Mouse (Mus musculus) stomach, postnatal 0 days (tissue): ENCODE measurements around the gene Lrg1.

Source experiments
- CTCF ChIP-seq: IDR thresholded peaks from 2 replicates; pipeline ENCODE4 v1.5.1; 2016; ENCODE audit warnings: antibody characterized with exemption, low read depth, mild to moderate bottlenecking, moderate library complexity
- EP300 ChIP-seq: optimal IDR thresholded peaks from 2 replicates; pipeline ENCODE3; 2016; ENCODE audit warnings: antibody characterized with exemption

GRCm38 (mm10) chr17:56077523-56077922 lies 44.3 kb downstream of the Lrg1 start:
- TF ChIP-seq CTCF, result 0 out of 2 replicates have a peak, but pooled peaks have one; percentile 8
- no peak for TF ChIP-seq EP300
